Mouse (Mus musculus) hindbrain, embryonic 11.5 days (tissue): Measurements from ENCODE around the gene Stk11. TPM values are rescaled to one million over a fixed set of nuclear protein-coding genes. Genes with fewer than 3 reads are reported as not detected.
A peak's percentile ranks its signal among the peaks of the same experiment; 100 is the strongest.

ENCODE experiments used
- ATAC-seq: fragments of 200-750 bp; cut with Nextera tagmentation; 2 replicates; pipeline ENCODE4 v1.8.0; 2017; ENCODE audit warnings: mild to moderate bottlenecking, moderate TSS enrichment, moderate library complexity; ENCODE audit not compliant: low FRiP score
- DNase-seq: peaks from one replicate; pipeline ENCODE4 v3.0.0-alpha.2; 2015; ENCODE audit warnings: low spot score
- H3K27ac ChIP-seq: fragments of 300-500 bp; sonication (generic); 2 replicates; pipeline ENCODE4 v1.5.1; 2014; ENCODE audit warnings: mild to moderate bottlenecking, low read depth, low read length
- H3K27me3 ChIP-seq: fragments of 300-500 bp; sonication (generic); 2 replicates; pipeline ENCODE4 v1.6.1; 2014; ENCODE audit warnings: mild to moderate bottlenecking, low read length, moderate library complexity, mixed read lengths; ENCODE audit not compliant: control insufficient read depth, insufficient read depth
- H3K36me3 ChIP-seq: fragments of 300-500 bp; sonication (generic); 2 replicates; pipeline ENCODE4 v1.6.1; 2014; ENCODE audit warnings: mild to moderate bottlenecking, low read length, moderate library complexity, mixed read lengths; ENCODE audit not compliant: control insufficient read depth, insufficient read depth
- H3K4me1 ChIP-seq: fragments of 300-500 bp; sonication (generic); replicated peaks from 2 replicates; pipeline ENCODE4 v1.6.1; 2014; ENCODE audit warnings: low read length, mixed read lengths; ENCODE audit not compliant: control insufficient read depth, insufficient read depth
- H3K4me2 ChIP-seq: fragments of 300-500 bp; sonication (generic); replicated peaks from 2 replicates; pipeline ENCODE4 v1.6.1; 2014; ENCODE audit warnings: mild to moderate bottlenecking, low read depth, low read length
- H3K4me3 ChIP-seq: fragments of 300-500 bp; sonication (generic); 2 replicates; pipeline ENCODE4 v1.5.1; 2014; ENCODE audit warnings: low read depth, low read length
- H3K9ac ChIP-seq: fragments of 300-500 bp; sonication (generic); 2 replicates; pipeline ENCODE4 v1.6.1; 2014; ENCODE audit warnings: low read depth, low read length
- H3K9me3 ChIP-seq: fragments of 300-500 bp; sonication (generic); 2 replicates; pipeline ENCODE4 v1.6.1; 2016; ENCODE audit warnings: low read length; ENCODE audit not compliant: control insufficient read depth
- WGBS: fragments of 180-500 bp; shearing (Covaris S2); extraction: QIAGEN DNeasy Blood & Tissue Kit; methylation state at CpG from one replicate; pipeline ENCODE4 v1.1.7; 2014; 5-methylcytosine and 5-hydroxymethylcytosine counted together
- polyA plus RNA-seq: library from polyadenylated mRNA; unstranded; fragments of >200 nt; fragmentation: Nextera tagmentation; extraction: Ambion mirVana; gene quantifications from 2 replicates; pipeline ENCODE4 v1.2.1, GENCODE M21; 2014

The Stk11 gene
- polyA plus RNA-seq, 1 experiment from 2014 or later: 26.8 TPM

DNA sequence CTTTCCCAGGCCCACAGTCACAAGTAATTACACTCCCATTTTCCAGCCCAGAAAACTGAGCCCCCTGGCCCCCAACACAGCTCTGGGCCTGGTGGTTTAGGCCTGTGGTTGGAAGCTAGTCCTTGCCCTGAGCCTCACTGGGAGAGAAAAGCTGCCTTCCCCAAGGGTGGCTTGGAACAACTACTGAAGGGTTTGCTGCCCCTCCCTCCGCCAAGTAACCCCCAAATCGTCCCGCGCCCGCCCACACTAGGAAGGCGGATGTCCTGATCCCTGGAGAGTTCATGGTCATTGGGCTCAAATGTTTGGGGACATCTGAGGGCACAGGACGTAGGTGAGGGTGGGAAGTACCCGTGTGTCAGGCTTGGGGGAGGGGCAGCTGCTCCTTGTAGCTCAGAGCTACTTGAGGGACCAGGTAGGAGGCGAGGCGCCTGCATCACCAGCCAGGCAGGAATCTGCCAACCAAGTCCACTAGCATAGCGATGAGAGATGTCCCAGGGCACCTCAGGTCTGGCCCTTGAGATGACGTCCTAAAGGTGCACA, 43.5 kb downstream of the Stk11 start:
- Histone ChIP-seq H3K4me3 (peak overlapping the region; percentile 36), H3K4me1 (peaks cover 48% of the 10 kb centered on the region), H3K27me3 (0 out of 2 replicates have a peak, but pooled peaks cover under 1% of the 10 kb centered on the region), H3K9me3 (no peaks in the 10 kb centered on the region), H3K36me3 (peaks cover 31% of the 10 kb centered on the region), H3K27ac (peak overlapping the region; percentile 68), H3K4me2 (peak overlapping the region; percentile 69), H3K9ac (peak overlapping the region; percentile 56)
- WGBS: 8% methylated on average over 12 of the region's 12 CpGs
- ATAC-seq: peak; percentile 50
- DNase-seq: no peak

DNA sequence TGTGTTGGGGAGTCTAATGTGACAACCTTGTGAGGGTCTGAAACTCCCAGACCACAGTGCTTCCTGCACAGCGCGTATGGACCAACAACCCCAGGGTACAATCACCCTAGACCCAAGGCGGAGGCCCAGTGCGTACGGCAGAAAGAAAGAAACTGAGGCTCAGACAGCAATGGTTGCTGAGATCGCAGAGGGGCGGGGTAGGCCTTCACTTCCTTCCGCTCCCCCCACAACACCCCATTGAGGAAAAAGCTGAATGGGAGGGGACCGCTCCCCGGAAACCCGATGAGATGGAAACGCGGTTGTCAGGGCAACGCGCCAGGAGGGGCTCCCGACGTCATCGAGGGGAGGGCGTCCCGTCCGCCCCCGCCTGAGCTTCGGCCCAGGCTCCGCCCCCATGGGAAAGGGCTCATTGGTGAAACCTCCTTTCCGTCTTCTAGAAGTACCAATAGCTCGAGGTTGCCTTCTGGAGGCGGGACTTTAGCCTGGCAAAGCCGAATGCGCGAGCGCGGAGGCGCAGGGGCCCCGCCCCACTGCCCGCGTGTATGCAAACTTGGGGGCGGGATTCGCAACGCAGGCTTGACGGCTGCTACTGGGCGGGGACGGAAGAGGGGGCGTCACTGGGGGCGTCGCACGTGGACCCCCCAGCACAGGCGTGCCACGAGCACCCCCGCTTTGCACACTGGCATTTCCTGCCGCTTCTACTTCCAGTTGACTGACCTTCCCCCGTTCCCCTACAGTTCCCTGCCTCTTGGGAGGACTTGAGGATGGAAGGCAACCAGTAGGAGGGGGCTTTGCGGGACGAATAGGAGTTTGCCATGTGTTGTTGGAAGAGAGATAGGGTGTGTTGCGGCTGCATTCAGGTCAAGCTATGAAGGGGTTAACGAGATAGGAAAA, 44.2 kb downstream of the Stk11 start:
- peak; percentile 98 for DNase-seq
- Histone ChIP-seq H3K9me3 (no peaks in the 10 kb centered on the region), H3K27me3 (0 out of 2 replicates have a peak, but pooled peaks cover 2% of the 10 kb centered on the region), H3K9ac (peak overlapping the region; percentile 56), H3K4me3 (peak overlapping the region; percentile 36), H3K36me3 (peaks cover 24% of the 10 kb centered on the region), H3K4me2 (peak overlapping the region; percentile 69), H3K27ac (peak overlapping the region; percentile 78), H3K4me1 (peaks cover 49% of the 10 kb centered on the region)
- peak; percentile 82 for ATAC-seq
- WGBS: under 1% methylated on average over 51 of the region's 55 CpGs

DNA sequence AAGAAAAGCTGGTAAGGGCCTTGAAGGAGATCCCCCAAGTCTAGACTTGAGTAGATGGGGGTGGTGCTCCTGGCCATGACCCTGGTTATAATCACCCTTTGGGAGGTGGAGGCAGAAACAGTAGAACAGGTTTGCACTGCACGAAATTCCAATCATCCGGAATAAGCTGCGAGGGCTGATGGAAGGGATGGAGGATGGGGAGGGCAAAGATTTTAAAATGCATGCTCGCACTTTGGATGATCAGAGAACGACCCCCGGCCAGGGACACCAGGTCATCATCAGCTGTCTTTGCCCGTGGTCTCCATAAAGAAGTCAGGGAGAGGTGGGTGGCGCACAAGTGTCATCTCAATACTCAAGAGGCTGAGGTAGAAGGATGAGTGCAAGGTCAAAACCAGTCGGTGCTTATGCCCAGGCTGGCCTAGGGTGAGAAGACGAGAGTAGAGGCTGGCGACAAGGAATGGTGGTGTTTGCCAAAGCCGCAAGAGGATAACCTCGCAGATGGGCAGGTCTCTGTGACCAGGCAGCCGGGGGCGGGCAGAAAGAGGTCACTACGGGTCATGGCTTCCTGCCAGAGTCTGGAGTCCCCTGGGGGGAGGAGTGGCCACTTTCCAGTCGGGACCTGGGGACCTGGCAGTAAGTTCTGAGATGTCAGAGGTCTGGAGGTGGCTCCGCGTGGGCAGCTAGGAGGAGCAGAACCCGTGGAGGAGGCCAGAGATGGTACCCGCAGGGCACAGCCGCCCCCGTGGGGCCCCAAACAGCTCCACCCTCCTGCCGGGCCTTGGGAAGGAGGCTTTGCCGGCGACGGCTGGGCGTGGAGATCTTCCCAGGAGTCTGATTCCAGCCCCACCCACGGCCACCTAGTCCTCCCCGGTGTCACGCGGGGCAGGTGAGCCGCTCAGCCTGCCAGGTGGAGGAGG, 45.1 kb downstream of the Stk11 start:
- H3K4me3 ChIP-seq: peak overlapping the region; percentile 36
- peak overlapping the region; percentile 69 for H3K4me2 ChIP-seq
- H3K4me1 ChIP-seq: peaks cover 44% of the 10 kb centered on the region
- 2% methylated on average over 28 of the region's 33 CpGs for WGBS
- no peak for ATAC-seq
- peak overlapping the region; percentile 78 for H3K27ac ChIP-seq
- H3K9me3 ChIP-seq: no peaks in the 10 kb centered on the region
- H3K9ac ChIP-seq: peak overlapping the region; percentile 32
- H3K36me3 ChIP-seq: peaks cover 15% of the 10 kb centered on the region
- DNase-seq: peak; percentile 61
- H3K27me3 ChIP-seq: 0 out of 2 replicates have a peak, but pooled peaks cover 2% of the 10 kb centered on the region

DNA sequence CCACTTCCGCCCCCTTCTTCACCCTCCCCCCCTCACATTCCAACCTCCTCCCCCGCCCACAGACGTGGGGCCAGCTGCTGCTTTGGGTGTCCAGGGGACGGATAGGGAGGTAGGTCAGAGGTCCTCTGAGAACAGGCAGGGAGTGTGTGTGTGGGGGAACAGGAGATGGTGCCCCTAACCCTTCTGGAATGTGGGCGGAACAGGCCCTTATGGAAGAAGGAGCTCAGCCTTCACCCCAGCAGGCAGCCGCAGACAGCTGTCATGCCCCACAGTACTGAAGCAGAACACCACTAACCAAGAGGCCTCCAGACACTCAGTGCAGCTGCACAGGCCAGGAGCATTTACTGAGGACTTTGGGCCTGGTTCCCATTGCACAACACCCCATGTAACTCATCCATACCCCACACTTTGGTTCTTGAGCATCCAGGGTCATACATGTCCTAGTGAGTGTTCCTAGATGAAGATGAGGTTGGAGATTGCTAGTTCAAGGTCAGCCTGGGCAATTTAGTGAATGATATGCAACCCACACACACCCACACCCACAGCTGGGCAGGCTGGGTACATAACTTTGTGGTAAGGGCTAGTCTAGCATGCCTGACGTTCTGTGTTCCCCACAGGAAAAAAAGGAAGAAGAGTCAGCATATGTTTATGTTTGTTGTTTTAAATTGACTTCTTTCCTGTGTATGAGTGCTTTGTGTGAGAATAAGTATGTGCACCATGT, 46.1 kb downstream of the Stk11 start:
- H3K36me3 ChIP-seq: peaks cover 5% of the 10 kb centered on the region
- no peak for ATAC-seq
- no peaks in the 10 kb centered on the region for H3K9me3 ChIP-seq
- H3K4me2 ChIP-seq: peak overlapping the region; percentile 69; the same call in 1 of the 2 replicates
- H3K27ac ChIP-seq: peak overlapping the region; percentile 78
- H3K27me3 ChIP-seq: 0 out of 2 replicates have a peak, but pooled peaks cover 2% of the 10 kb centered on the region
- 0 out of 2 replicates have a peak overlapping the region, but pooled peaks have one; percentile 11 for H3K9ac ChIP-seq
- peaks cover 38% of the 10 kb centered on the region for H3K4me1 ChIP-seq
- DNase-seq: peak; percentile 58
- WGBS: 6% methylated on average over 6 of the region's 7 CpGs
- H3K4me3 ChIP-seq: peak overlapping the region; percentile 36; the same call in 1 of the 2 replicates

DNA sequence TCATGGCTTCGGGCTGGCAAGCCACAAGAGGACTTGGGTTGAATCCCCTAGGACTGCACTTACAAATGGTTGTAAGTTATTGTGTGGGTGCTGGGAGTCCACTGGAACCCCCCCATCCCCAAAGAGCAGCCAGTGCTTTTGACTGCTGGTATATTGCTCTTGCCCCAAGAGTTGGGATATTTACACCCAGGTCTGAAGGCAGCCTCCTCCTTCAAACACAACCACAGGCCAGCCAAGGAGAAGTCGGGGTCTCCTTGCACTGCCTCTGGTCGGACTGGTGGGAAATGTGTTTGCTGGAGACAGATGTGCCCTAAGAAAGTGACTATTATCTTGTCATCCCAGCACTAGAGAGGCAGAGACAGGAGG, 46.6 kb downstream of the Stk11 start:
- DNase-seq (no peak), ATAC-seq (no peak)
- Histone ChIP-seq H3K4me3 (no peak overlapping the region), H3K27me3 (0 out of 2 replicates have a peak, but pooled peaks cover 2% of the 10 kb centered on the region), H3K27ac (0 out of 2 replicates have a peak overlapping the region, but pooled peaks have one; percentile 78), H3K9ac (0 out of 2 replicates have a peak overlapping the region, but pooled peaks have one; percentile 11), H3K4me2 (no peak overlapping the region), H3K9me3 (no peaks in the 10 kb centered on the region), H3K36me3 (peaks cover 4% of the 10 kb centered on the region), H3K4me1 (peaks cover 34% of the 10 kb centered on the region)
- 82% methylated on average over 3 of the region's 3 CpGs for WGBS

DNA sequence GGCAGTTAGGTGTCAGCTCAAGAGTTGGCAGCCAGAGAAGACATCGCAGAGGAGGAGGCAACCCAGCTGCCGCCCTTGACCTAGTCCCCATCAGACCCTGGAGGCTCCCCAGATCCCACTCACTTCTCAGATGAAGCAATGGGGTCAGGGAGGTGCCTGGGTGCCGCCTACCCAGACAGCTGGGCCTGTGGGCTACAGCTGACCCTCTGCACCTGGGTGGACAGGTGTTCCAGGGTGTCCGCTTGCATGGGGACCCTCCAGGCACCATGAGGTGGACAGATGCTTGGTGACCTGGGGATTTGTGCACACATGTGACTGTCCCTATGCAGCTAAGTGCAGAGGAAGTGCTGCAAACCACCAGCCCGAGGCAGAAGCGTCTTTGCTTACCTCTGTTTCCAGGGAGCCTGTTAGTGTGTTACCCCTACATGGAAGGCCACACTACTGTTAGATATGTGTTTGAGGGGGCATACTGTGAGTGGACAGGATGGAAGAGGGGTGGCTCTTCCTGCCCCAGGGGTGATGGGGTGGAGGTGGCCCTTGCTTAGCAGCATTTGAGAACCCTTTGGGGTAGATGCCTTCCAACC, 47.2 kb downstream of the Stk11 start:
- 74% methylated on average over 6 of the region's 6 CpGs for WGBS
- Histone ChIP-seq H3K9me3 (no peaks in the 10 kb centered on the region), H3K9ac (no peak overlapping the region), H3K36me3 (no peaks in the 10 kb centered on the region), H3K4me3 (no peak overlapping the region), H3K27ac (no peak overlapping the region), H3K27me3 (0 out of 2 replicates have a peak, but pooled peaks cover 2% of the 10 kb centered on the region), H3K4me1 (peaks cover 30% of the 10 kb centered on the region), H3K4me2 (no peak overlapping the region)
- DNase-seq (no peak), ATAC-seq (no peak)

DNA sequence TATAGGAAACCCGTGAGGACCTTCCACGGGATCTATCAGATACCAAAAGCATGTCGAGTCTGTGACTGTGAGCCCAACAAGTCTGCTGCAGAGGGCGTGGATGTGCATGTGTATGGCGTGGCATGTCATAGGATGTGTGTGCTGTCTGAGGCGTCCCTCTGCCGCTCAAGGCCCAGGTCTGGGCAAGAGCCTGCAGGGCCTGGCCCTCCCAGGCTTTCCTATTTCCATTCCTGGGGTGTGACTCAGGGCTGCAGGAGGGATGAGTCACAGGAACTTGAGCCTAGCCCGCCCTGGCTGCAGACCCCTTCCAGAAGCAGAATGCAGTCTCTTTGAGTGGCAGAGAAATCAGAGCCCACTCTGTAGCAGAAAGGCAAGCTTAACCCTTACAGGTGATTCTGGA, 48.1 kb downstream of the Stk11 start:
- Histone ChIP-seq H3K4me2 (no peak overlapping the region), H3K9me3 (no peaks in the 10 kb centered on the region), H3K36me3 (no peaks in the 10 kb centered on the region), H3K4me3 (no peak overlapping the region), H3K27ac (no peak overlapping the region), H3K27me3 (0 out of 2 replicates have a peak, but pooled peaks cover 2% of the 10 kb centered on the region), H3K4me1 (peaks cover 26% of the 10 kb centered on the region), H3K9ac (no peak overlapping the region)
- 78% methylated on average over 8 of the region's 8 CpGs for WGBS
- peak; percentile 2 for DNase-seq
- ATAC-seq: no peak
